Mouse (Mus musculus) limb, embryonic 12.5 days (tissue): ENCODE results near the gene 4930453N24Rik. TPM values are rescaled to one million over a fixed set of nuclear protein-coding genes. Genes with fewer than 3 reads are reported as not detected.
A peak's percentile ranks its signal among the peaks of the same experiment; 100 is the strongest.

Source experiments
- ATAC-seq: fragments of 200-750 bp; cut with Nextera tagmentation; 2 replicates; pipeline ENCODE4 v1.8.0; 2017; ENCODE audit warnings: low read depth, moderate TSS enrichment; ENCODE audit not compliant: insufficient number of reproducible peaks, insufficient read depth, low FRiP score, low TSS enrichment
- H3K27ac ChIP-seq: fragments of 300-500 bp; sonication (generic); 2 replicates; pipeline ENCODE4 v1.5.1; 2016; ENCODE audit warnings: mild to moderate bottlenecking, moderate library complexity
- H3K27me3 ChIP-seq: fragments of 300-500 bp; sonication (generic); 2 replicates; pipeline ENCODE4 v1.6.1; 2016; ENCODE audit warnings: mild to moderate bottlenecking, moderate library complexity
- H3K36me3 ChIP-seq: fragments of 300-500 bp; sonication (generic); 2 replicates; pipeline ENCODE4 v1.6.1; 2016; ENCODE audit warnings: mild to moderate bottlenecking, moderate library complexity
- H3K4me1 ChIP-seq: fragments of 300-500 bp; sonication (generic); replicated peaks from 2 replicates; pipeline ENCODE4 v1.6.1; 2016
- H3K4me2 ChIP-seq: fragments of 300-500 bp; sonication (generic); 2 replicates; pipeline ENCODE4 v1.6.1; 2016; ENCODE audit warnings: mild to moderate bottlenecking, moderate library complexity
- H3K4me3 ChIP-seq: fragments of 300-500 bp; sonication (generic); replicated peaks from 2 replicates; pipeline ENCODE4 v1.5.1; 2016; ENCODE audit warnings: mild to moderate bottlenecking
- H3K9ac ChIP-seq: fragments of 300-500 bp; sonication (generic); replicated peaks from 2 replicates; pipeline ENCODE4 v1.6.1; 2016; ENCODE audit warnings: mild to moderate bottlenecking, moderate library complexity
- H3K9me3 ChIP-seq: fragments of 300-500 bp; sonication (generic); 2 replicates; pipeline ENCODE4 v1.6.1; 2016; ENCODE audit warnings: mild to moderate bottlenecking, moderate library complexity
- WGBS: fragments of 180-500 bp; shearing (Covaris S2); methylation state at CpG from one replicate; pipeline ENCODE4 v1.1.7; 2016; 5-methylcytosine and 5-hydroxymethylcytosine counted together
- polyA plus RNA-seq: library from polyadenylated mRNA; unstranded; fragments of >200 nt; fragmentation: Nextera tagmentation; extraction: Ambion mirVana; gene quantifications from 2 replicates; pipeline ENCODE4 v1.2.1, GENCODE M21; 2016

4930453N24Rik gene
- polyA plus RNA-seq = 30.1 and 33.7 TPM in 2 replicates

- H3K9me3 ChIP-seq = no peaks in the 10 kb centered on the region
- H3K27me3 ChIP-seq = no peaks in the 10 kb centered on the region; the same call in 1 of the 2 replicates
- peak within 1 kb of the TSS; percentile 86 for H3K9ac ChIP-seq
- ATAC-seq = peak; percentile 94
- 2% methylated on average over 72 of the region's 72 CpGs for WGBS
- H3K4me3 ChIP-seq = peak within 1 kb of the TSS; percentile 90
- H3K27ac ChIP-seq = peak within 1 kb of the TSS; percentile 90
- H3K4me2 ChIP-seq = peak within 1 kb of the TSS; percentile 62
- H3K36me3 ChIP-seq = peaks cover 15% of the 10 kb centered on the region
- peaks cover 6% of the 10 kb centered on the region for H3K4me1 ChIP-seq
These were observed at the start of gene 4930453N24Rik for GRCm38 (mm10) chr16:64770521-64771430. 4930453N24Rik (minus strand) TSS chr16:64771161.

DNA sequence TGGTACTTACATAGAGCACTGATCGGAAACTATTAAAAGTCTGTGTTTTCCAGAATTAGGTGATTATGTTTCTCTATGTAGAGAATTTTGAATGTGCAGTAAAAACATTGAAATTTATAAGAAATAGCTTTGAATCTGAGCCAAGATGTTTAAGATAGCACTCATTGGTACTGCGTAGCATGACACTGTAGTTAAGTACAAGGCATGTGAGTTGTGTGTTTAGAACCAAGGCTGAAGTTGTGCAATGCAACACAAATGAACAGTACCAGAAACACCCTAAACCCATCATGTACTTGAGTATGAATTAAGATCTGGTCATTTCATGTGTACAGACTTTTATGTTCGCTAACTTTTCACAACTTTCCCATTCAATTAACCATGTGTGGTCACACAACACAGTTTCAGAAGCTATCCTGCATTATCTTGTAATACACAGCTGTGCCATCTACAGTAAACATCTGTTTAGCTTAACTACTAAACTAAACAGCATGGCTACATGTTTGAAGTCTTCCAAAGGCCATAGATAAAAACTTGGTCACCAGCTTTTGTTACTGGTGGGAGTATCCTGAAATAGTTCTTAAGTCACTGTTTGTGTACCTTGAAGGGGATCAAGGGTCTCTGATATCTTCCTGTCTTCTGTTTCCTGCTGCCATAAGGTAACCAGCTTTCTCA is 46.3 kb upstream of the 4930453N24Rik start:
- H3K27me3 ChIP-seq = no peaks in the 10 kb centered on the region
- H3K4me3 ChIP-seq = no peak overlapping the region
- no peaks in the 10 kb centered on the region for H3K9me3 ChIP-seq
- ATAC-seq = no peak
- H3K4me1 ChIP-seq = no peaks in the 10 kb centered on the region
- 91% methylated on average over 3 of the region's 3 CpGs for WGBS
- no peak overlapping the region for H3K9ac ChIP-seq
- no peak overlapping the region for H3K4me2 ChIP-seq
- H3K36me3 ChIP-seq = peaks cover 11% of the 10 kb centered on the region
- H3K27ac ChIP-seq = no peak overlapping the region

- 68% methylated on average over 3 of the region's 3 CpGs for WGBS
These were observed 32.1 kb upstream of the 4930453N24Rik start for GRCm38 (mm10) chr16:64803041-64803440.

GRCm38 (mm10) chr16:64801638-64802037 is 30.7 kb upstream of the 4930453N24Rik start:
- ATAC-seq = no peak
- H3K9me3 ChIP-seq = peaks cover 4% of the 10 kb centered on the region; the same call in 1 of the 2 replicates

More at GRCm38 (mm10) chr16:64803041-64803440, 32.1 kb upstream of the 4930453N24Rik start:
- no peak overlapping the region for H3K4me2 ChIP-seq
- ATAC-seq = no peak
- H3K4me3 ChIP-seq = no peak overlapping the region
- no peak overlapping the region for H3K27ac ChIP-seq
- no peaks in the 10 kb centered on the region for H3K4me1 ChIP-seq
- H3K36me3 ChIP-seq = peaks cover 6% of the 10 kb centered on the region
- H3K9ac ChIP-seq = no peak overlapping the region
- H3K27me3 ChIP-seq = no peaks in the 10 kb centered on the region
- H3K9me3 ChIP-seq = peaks cover 4% of the 10 kb centered on the region; the same call in 1 of the 2 replicates

DNA sequence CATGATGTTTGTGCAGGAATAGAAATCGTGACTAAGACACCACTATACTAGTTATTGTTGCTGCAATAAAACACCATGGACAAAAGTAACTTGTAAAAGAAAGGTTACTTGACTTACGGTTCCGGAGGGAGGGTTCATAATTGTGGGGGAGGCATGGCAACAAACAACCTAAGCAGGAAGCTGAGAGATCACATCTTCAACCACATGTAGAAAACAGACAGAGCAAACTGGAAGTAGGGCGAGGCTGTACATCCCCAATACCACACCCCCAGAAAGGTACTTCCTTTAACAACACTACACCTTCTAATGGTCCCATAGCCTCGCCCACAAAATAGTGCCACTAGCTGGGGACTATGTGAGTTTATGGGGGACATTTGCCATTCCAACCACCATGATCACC is 29.4 kb upstream of the 4930453N24Rik start:
- no peak overlapping the region for H3K9ac ChIP-seq
- H3K4me3 ChIP-seq = no peak overlapping the region
- peaks cover 4% of the 10 kb centered on the region for H3K36me3 ChIP-seq
- H3K4me2 ChIP-seq = no peak overlapping the region
- peaks cover 3% of the 10 kb centered on the region; the same call in 1 of the 2 replicates for H3K9me3 ChIP-seq
- H3K27me3 ChIP-seq = no peaks in the 10 kb centered on the region
- H3K4me1 ChIP-seq = no peaks in the 10 kb centered on the region
- WGBS = 82% methylated on average over 5 of the region's 5 CpGs
- no peak overlapping the region for H3K27ac ChIP-seq
- no peak for ATAC-seq

More at GRCm38 (mm10) chr16:64801638-64802037, 30.7 kb upstream of the 4930453N24Rik start:
- Histone ChIP-seq H3K36me3 (peaks cover 6% of the 10 kb centered on the region), H3K4me1 (no peaks in the 10 kb centered on the region), H3K27me3 (no peaks in the 10 kb centered on the region), H3K4me3 (no peak overlapping the region), H3K27ac (no peak overlapping the region), H3K4me2 (no peak overlapping the region), H3K9ac (no peak overlapping the region)

DNA sequence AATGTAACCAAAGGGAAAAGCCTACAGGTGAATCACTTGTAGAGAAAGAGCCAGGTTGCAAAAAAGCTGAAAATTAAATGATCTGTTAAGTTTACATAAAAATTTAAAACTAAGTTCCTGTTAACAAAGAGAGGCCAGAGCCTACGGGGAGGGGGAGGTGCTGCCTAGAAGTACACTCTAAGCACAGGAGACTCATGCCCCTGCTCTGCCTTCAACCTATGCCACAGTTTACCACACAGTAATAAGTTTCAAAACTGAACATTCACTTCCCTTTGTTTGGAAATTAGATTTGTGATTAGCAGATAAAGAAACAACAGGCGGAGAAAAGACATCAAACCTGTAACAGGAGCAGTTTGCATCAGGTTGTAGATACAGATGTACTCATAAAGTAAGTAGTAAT is 23.8 kb upstream of the 4930453N24Rik start:
- H3K4me1 ChIP-seq = no peaks in the 10 kb centered on the region
- H3K4me2 ChIP-seq = no peak overlapping the region
- no peak overlapping the region for H3K4me3 ChIP-seq
- H3K9ac ChIP-seq = no peak overlapping the region
- H3K27ac ChIP-seq = no peak overlapping the region
- WGBS = 81% methylated on average over 2 of the region's 2 CpGs
- no peak for ATAC-seq
- no peaks in the 10 kb centered on the region for H3K9me3 ChIP-seq
- H3K36me3 ChIP-seq = no peaks in the 10 kb centered on the region; the same call in 1 of the 2 replicates
- no peaks in the 10 kb centered on the region for H3K27me3 ChIP-seq

- Histone ChIP-seq H3K27me3 (no peaks in the 10 kb centered on the region), H3K27ac (no peak overlapping the region), H3K9me3 (no peaks in the 10 kb centered on the region), H3K9ac (no peak overlapping the region), H3K4me2 (no peak overlapping the region), H3K36me3 (peaks cover 23% of the 10 kb centered on the region), H3K4me1 (no peaks in the 10 kb centered on the region), H3K4me3 (no peak overlapping the region)
- no peak for ATAC-seq
- 96% methylated on average over 3 of the region's 3 CpGs for WGBS
These were observed 18.7 kb upstream of the 4930453N24Rik start for GRCm38 (mm10) chr16:64789706-64790105.

GRCm38 (mm10) chr16:64775516-64775915 is 4.6 kb upstream of the 4930453N24Rik start:
- no peak for ATAC-seq
- Histone ChIP-seq H3K4me3 (no peak overlapping the region), H3K4me1 (0 out of 2 replicates have a peak, but pooled peaks cover 2% of the 10 kb centered on the region), H3K27me3 (no peaks in the 10 kb centered on the region; the same call in 1 of the 2 replicates), H3K36me3 (peaks cover 6% of the 10 kb centered on the region; the same call in 1 of the 2 replicates), H3K4me2 (no peak overlapping the region), H3K9ac (no peak overlapping the region), H3K27ac (no peak overlapping the region), H3K9me3 (no peaks in the 10 kb centered on the region)
- 74% methylated on average over 1 of the region's 1 CpGs for WGBS

DNA sequence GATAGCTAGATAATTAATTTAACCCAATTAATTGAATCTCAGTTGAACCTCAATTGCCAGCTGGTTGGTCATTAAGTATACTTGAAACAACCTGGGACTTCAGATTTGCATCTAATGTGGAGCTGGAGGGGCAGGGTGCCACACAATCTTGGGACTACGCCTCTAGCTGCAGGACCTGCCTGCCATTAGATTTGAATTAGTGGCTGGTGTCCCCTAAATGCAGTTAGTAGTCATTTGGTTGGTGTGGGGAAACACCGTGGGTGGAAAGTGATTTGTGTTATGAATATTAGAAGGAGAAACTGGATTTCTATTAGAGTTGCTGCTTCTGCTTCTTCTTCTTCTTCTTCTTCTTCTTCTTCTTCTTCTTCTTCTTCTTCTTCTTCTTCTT is 464 bp upstream of the 4930453N24Rik start:
- Histone ChIP-seq H3K9ac (no peak overlapping the region), H3K27me3 (no peaks in the 10 kb centered on the region; the same call in 1 of the 2 replicates), H3K9me3 (no peaks in the 10 kb centered on the region), H3K27ac (no peak overlapping the region; the same call in 1 of the 2 replicates), H3K36me3 (peaks cover 9% of the 10 kb centered on the region), H3K4me2 (peak overlapping the region; percentile 62), H3K4me1 (peaks cover 6% of the 10 kb centered on the region), H3K4me3 (peak overlapping the region; percentile 90)
- ATAC-seq = no peak
- 89% methylated on average over 2 of the region's 2 CpGs for WGBS

DNA sequence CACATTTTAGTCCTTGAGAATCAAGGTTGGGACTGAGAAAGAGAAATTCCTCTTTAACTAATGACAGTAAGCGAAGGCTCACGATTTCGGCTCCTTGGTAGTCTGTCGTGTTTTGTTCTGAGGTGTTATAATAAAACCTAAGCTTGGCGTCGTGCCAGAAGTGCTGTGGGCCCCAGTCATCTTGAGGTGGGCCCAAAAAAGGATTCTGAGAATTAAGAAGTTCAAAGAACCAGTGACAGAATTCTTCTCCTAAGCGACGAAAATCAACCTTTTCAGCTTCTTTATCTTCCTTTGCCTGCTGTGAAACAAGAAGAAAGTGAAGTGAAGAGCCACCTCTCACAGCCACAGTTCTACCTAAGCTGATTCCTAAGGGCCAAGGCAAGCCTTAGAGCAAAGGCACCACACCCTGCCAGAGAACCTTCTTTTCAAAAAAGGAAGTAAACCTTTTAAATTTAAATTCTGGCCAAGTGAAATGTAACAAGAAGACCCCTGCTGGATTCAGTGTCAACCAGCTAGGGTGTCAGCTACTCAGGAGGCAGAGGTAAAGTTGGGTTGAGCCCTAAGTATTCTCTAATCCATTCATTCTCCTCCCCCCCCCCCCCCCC is 4.2 kb downstream of the 4930453N24Rik start:
- no peak for ATAC-seq
- H3K27ac ChIP-seq = no peak overlapping the region
- peaks cover 49% of the 10 kb centered on the region for H3K36me3 ChIP-seq

GRCm38 (mm10) chr16:64759245-64759626 is 11.7 kb downstream of the 4930453N24Rik start:
- no peaks in the 10 kb centered on the region for H3K4me1 ChIP-seq
- 96% methylated on average over 1 of the region's 1 CpGs for WGBS

More for the DNA sequence above, 4.2 kb downstream of the 4930453N24Rik start:
- Histone ChIP-seq H3K9ac (no peak overlapping the region), H3K4me2 (no peak overlapping the region), H3K4me1 (peaks cover 6% of the 10 kb centered on the region), H3K4me3 (no peak overlapping the region), H3K27me3 (no peaks in the 10 kb centered on the region), H3K9me3 (peaks cover 9% of the 10 kb centered on the region)
- 90% methylated on average over 8 of the region's 8 CpGs for WGBS

More at GRCm38 (mm10) chr16:64759245-64759626, 11.7 kb downstream of the 4930453N24Rik start:
- H3K27ac ChIP-seq = no peak overlapping the region
- no peak overlapping the region for H3K9ac ChIP-seq
- no peak for ATAC-seq
- no peak overlapping the region for H3K4me2 ChIP-seq
- peaks cover 20% of the 10 kb centered on the region for H3K36me3 ChIP-seq
- H3K9me3 ChIP-seq = peaks cover 13% of the 10 kb centered on the region
- H3K27me3 ChIP-seq = no peaks in the 10 kb centered on the region
- no peak overlapping the region for H3K4me3 ChIP-seq
